Mouse (Mus musculus) limb, embryonic 13.5 days (tissue): ENCODE results near the gene Rraga. TPM values are rescaled to one million over a fixed set of nuclear protein-coding genes. Genes with fewer than 3 reads are reported as not detected.

ENCODE experiments used
- ATAC-seq: fragments of 200-750 bp; cut with Nextera tagmentation; 2 replicates; pipeline ENCODE4 v1.8.0; 2017; ENCODE audit warnings: low read depth, moderate number of reproducible peaks, moderate TSS enrichment; ENCODE audit not compliant: low FRiP score
- H3K27ac ChIP-seq: fragments of 300-500 bp; sonication (generic); 2 replicates; pipeline ENCODE4 v1.5.1; 2015; ENCODE audit warnings: inconsistent platforms, mild to moderate bottlenecking, moderate library complexity
- H3K27me3 ChIP-seq: fragments of 300-500 bp; sonication (generic); 2 replicates; pipeline ENCODE4 v1.6.1; 2015; ENCODE audit warnings: mild to moderate bottlenecking, inconsistent platforms
- H3K36me3 ChIP-seq: fragments of 300-500 bp; sonication (generic); 2 replicates; pipeline ENCODE4 v1.6.1; 2015; ENCODE audit warnings: inconsistent platforms, mild to moderate bottlenecking, moderate library complexity
- H3K4me1 ChIP-seq: fragments of 300-500 bp; sonication (generic); 2 replicates; pipeline ENCODE4 v1.6.1; 2015; ENCODE audit warnings: inconsistent platforms
- H3K4me2 ChIP-seq: fragments of 300-500 bp; sonication (generic); replicated peaks from 2 replicates; pipeline ENCODE4 v1.6.1; 2015; ENCODE audit warnings: inconsistent platforms, mild to moderate bottlenecking, moderate library complexity
- H3K4me3 ChIP-seq: fragments of 300-500 bp; sonication (generic); 2 replicates; pipeline ENCODE4 v1.5.1; 2015; ENCODE audit warnings: moderate library complexity, mild to moderate bottlenecking, inconsistent platforms
- H3K9ac ChIP-seq: fragments of 300-500 bp; sonication (generic); 2 replicates; pipeline ENCODE4 v1.6.1; 2015; ENCODE audit warnings: mild to moderate bottlenecking, inconsistent platforms
- H3K9me3 ChIP-seq: fragments of 300-500 bp; sonication (generic); 2 replicates; pipeline ENCODE4 v1.6.1; 2016; ENCODE audit warnings: inconsistent platforms
- WGBS: fragments of 180-500 bp; shearing (Covaris S2); methylation state at CpG from one replicate; pipeline ENCODE4 v1.1.7; 2015; 5-methylcytosine and 5-hydroxymethylcytosine counted together
- polyA plus RNA-seq: library from polyadenylated mRNA; unstranded; fragments of >200 nt; fragmentation: Nextera tagmentation; extraction: Ambion mirVana; gene quantifications from 2 replicates; pipeline ENCODE4 v1.2.1, GENCODE M21; 2015

The Rraga gene
- polyA plus RNA-seq, 1 experiment from 2014 or later = 86.9 TPM

DNA sequence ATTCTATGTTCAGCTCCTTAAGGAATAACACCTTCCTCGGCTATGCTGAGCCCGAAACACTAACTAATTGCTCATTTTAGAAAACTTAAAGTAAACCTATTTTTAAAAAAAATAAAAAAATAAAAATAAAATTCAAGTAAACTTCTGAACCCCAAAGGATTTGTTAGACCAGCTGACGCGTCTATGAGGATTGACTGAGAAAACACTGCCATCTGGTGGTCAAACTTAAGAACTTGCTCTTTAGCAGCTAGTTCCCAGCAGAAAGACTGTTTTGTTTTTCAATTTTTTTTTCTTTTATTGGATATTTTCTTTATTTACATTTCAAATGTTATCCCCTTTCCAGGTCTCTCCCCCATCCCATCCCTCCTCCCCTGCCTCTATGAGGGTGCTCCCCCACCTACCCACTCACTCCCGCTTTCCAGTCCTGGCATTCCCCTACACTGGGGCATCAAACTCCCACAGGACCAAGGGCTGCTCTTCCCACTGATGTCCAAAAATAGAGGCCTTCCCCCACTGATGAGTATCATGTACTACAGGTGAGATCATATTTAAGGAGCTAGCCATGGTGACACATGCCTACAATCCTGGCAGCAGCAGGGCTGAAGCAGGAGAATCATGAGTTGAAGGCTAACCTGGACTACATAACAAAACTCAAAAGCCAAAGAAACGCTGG, 20.3 kb upstream of the Rraga start:
- 0 out of 2 replicates have a peak, but pooled peaks have one; percentile 32 for ATAC-seq
- 26% methylated on average over 6 of the region's 6 CpGs for WGBS

DNA sequence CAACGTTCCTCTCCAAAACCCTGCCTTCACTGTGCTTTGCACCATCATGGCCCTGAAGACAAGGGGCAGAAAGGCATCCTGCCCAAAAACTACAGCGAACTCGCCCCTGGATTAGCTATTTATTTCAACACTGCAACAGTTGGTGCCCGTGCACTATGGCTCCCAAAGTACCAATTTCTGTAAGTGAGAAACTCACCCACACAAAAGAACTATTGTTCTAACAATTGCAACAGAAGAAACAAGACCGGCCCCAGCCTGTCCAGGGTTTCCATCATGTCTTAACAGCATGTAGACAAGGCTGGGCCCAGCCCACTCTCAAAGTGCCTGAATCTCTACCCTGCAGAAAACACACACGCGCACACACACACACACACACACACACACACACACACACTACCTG, 18.1 kb upstream of the Rraga start:
- Histone ChIP-seq H3K4me3 (no peak overlapping the region), H3K27ac (no peak overlapping the region), H3K4me1 (peaks cover 8% of the 10 kb centered on the region), H3K36me3 (no peaks in the 10 kb centered on the region), H3K27me3 (no peaks in the 10 kb centered on the region), H3K9ac (no peak overlapping the region), H3K9me3 (no peaks in the 10 kb centered on the region), H3K4me2 (no peak overlapping the region)
- ATAC-seq = no peak
- WGBS = 62% methylated on average over 7 of the region's 7 CpGs

More for the DNA sequence above, 20.3 kb upstream of the Rraga start:
- Histone ChIP-seq H3K4me3 (no peak overlapping the region), H3K9me3 (no peaks in the 10 kb centered on the region), H3K4me2 (no peak overlapping the region), H3K27ac (no peak overlapping the region), H3K36me3 (no peaks in the 10 kb centered on the region), H3K27me3 (no peaks in the 10 kb centered on the region), H3K9ac (no peak overlapping the region), H3K4me1 (peaks cover 14% of the 10 kb centered on the region)

DNA sequence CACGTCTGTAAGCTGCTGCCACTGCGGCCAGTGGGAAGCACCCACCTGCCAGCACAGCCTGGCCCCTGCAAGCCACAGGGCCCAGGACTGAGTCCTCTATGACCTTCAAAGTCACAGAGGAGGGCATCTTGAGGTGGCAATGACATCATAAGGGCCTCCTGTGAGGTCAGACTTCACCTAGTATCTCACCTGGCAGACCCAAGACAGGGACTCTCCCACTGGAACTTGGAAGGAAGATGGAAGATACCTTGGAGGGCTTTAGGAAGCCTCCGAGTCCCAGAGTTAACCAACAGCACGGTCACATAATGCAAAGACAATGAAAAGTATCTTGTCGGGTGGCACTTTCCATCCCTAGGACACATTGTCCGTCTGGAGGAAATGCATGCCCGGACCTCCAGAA, 17.2 kb upstream of the Rraga start, which contains the start of gene Saxo1:
TSS of gene Saxo1 (minus strand) at position 101 of the 400 bp plus-strand sequence.
- H3K27me3 ChIP-seq = no peaks in the 10 kb centered on the region
- H3K4me2 ChIP-seq = no peak within 1 kb of the TSS
- peaks cover 8% of the 10 kb centered on the region for H3K4me1 ChIP-seq
- WGBS = 91% methylated on average over 7 of the region's 7 CpGs
- ATAC-seq = no peak
- H3K4me3 ChIP-seq = no peak within 1 kb of the TSS
- H3K36me3 ChIP-seq = no peaks in the 10 kb centered on the region
- H3K9ac ChIP-seq = no peak within 1 kb of the TSS
- H3K9me3 ChIP-seq = no peaks in the 10 kb centered on the region
- no peak within 1 kb of the TSS for H3K27ac ChIP-seq

DNA sequence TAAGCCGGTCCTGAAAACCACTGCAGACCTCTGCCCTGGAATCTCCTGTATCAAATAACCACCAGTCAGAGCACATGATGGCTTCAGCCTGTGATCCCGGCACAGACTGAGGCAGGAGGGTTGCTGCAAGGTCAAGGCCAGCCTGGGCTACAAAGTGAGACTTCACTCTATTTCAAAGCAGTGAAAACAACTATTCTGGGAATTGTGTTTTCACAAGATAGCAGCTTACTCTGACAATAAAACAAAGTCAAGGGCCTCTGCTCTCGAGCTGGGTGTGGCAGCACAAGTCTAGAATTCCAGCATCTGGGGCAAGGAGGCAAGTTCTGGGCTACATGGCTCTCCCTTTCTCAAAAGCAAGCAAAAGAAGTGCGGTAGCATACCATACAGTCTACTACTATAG, 16.5 kb upstream of the Rraga start:
- WGBS = 68% methylated on average over 4 of the region's 4 CpGs
- no peak for ATAC-seq
- no peaks in the 10 kb centered on the region for H3K9me3 ChIP-seq
- H3K36me3 ChIP-seq = no peaks in the 10 kb centered on the region
- H3K27ac ChIP-seq = no peak overlapping the region
- H3K4me3 ChIP-seq = no peak overlapping the region
- no peaks in the 10 kb centered on the region for H3K27me3 ChIP-seq
- H3K4me2 ChIP-seq = no peak overlapping the region
- no peak overlapping the region for H3K9ac ChIP-seq
- peaks cover 8% of the 10 kb centered on the region for H3K4me1 ChIP-seq

DNA sequence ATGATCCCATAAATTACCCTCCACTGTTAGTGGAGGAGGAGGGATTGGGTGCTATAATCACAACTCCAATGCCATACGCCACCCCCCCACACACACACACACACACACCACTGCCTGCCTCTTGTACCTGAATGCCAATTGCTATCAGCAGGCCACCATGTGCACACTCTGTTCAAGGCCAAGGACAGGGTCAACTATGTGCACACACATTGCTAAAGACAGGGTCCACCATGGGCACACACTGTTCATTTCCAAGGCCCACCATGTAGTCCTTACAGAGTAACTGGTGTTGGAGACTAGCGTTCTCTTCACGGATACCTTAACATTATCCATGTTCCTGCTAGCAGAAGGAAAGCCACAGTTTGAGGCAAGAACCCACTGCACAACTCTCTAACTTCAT, 14.4 kb upstream of the Rraga start:
- Histone ChIP-seq H3K27me3 (no peaks in the 10 kb centered on the region), H3K4me3 (no peak overlapping the region), H3K4me2 (no peak overlapping the region), H3K9ac (no peak overlapping the region), H3K27ac (no peak overlapping the region), H3K9me3 (no peaks in the 10 kb centered on the region), H3K4me1 (peaks cover 5% of the 10 kb centered on the region), H3K36me3 (no peaks in the 10 kb centered on the region)
- no peak for ATAC-seq
- 90% methylated on average over 3 of the region's 3 CpGs for WGBS

DNA sequence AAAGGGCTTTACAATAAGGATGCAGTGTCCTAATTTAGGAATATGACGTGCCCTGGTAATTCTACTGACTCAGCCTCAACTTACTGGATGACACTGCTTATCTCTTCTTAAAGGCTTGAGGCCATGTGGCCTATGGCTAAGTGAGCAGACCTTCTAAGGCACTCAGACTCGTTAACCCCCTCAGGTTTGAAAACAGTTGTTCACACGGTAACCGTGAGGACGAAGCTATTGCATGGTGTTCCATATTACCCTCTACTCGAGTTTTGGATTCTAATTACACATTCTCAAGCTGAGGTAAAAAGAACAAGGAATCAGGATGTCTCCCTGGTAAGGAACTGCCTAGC, 557 bp upstream of the Rraga start:
- H3K9ac ChIP-seq = peak overlapping the region; percentile 92
- H3K36me3 ChIP-seq = peaks cover 17% of the 10 kb centered on the region
- H3K4me1 ChIP-seq = peaks cover 20% of the 10 kb centered on the region
- peak overlapping the region; percentile 92 for H3K4me2 ChIP-seq
- no peaks in the 10 kb centered on the region for H3K9me3 ChIP-seq
- peak overlapping the region; percentile 81 for H3K4me3 ChIP-seq
- H3K27ac ChIP-seq = peak overlapping the region; percentile 97
- whole genome bisulfite sequencing = 17% methylated on average over 6 of the region's 6 CpGs
- ATAC-seq = peak; percentile 10
- H3K27me3 ChIP-seq = no peaks in the 10 kb centered on the region

DNA sequence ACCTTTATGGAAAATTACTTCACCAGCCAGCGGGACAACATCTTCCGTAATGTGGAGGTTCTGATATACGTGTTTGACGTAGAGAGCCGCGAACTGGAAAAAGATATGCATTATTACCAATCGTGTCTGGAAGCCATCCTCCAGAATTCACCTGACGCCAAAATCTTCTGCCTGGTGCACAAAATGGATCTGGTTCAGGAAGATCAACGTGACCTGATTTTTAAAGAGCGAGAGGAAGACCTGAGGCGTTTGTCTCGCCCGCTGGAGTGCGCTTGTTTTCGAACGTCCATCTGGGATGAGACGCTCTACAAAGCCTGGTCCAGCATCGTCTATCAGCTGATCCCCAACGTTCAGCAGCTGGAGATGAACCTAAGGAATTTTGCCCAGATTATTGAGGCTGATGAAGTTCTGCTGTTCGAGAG, 663 bp downstream of the Rraga start:
- Histone ChIP-seq H3K27ac (peak overlapping the region; percentile 97), H3K27me3 (no peaks in the 10 kb centered on the region), H3K4me2 (peak overlapping the region; percentile 92), H3K4me3 (peak overlapping the region; percentile 81), H3K4me1 (peaks cover 20% of the 10 kb centered on the region), H3K9me3 (no peaks in the 10 kb centered on the region), H3K36me3 (peaks cover 28% of the 10 kb centered on the region), H3K9ac (peak overlapping the region; percentile 92)
- under 1% methylated on average over 20 of the region's 20 CpGs for WGBS
- ATAC-seq = no peak

DNA sequence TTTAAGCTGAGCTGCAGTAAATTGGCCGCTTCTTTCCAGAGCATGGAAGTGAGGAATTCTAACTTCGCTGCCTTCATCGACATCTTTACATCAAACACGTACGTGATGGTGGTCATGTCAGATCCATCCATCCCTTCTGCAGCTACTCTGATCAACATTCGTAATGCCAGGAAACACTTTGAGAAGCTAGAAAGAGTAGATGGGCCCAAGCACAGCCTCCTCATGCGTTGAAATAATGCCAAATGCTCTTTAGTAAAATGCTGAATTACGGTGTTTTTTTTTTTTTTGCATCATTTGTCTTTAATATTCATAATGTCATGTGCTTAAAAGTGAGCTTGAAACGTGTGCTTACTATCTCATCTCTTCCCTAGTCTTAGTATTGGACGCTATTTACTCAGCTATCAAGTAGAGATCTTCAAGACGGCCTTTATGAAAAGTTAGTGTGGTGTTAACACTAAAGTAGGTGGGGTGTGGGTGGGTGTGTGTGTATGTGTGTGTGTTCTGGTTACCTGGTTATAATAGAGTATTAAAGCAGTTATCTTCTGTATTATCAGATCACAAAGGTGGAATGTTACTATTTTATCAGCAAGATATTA, 1.3 kb downstream of the Rraga start:
- Histone ChIP-seq H3K27me3 (no peaks in the 10 kb centered on the region), H3K4me3 (peak overlapping the region; percentile 81), H3K4me1 (peaks cover 20% of the 10 kb centered on the region), H3K9me3 (no peaks in the 10 kb centered on the region), H3K4me2 (peak overlapping the region; percentile 92), H3K27ac (0 out of 2 replicates have a peak overlapping the region, but pooled peaks have one; percentile 97), H3K36me3 (peaks cover 28% of the 10 kb centered on the region), H3K9ac (peak overlapping the region; percentile 92)
- WGBS = 12% methylated on average over 11 of the region's 11 CpGs
- ATAC-seq = no peak

DNA sequence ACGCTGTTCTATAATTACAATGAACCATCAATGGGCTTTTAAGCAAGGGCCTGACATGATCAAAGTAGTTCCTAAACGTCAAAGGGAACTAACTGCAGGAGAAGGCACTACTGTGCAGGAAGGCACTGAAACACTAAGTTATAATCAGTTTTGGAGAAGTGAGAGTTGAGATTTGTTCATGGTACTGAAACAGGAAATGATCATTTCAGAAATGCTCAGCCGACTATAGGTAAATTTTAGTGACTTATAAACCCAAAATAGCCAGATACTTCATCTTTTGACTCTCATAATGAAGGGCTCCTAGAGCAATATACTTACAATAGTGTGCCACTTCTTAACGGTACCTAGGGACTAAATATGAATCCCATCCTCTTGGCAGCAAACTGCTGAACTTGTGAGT, 4.6 kb downstream of the Rraga start:
- H3K9me3 ChIP-seq = no peaks in the 10 kb centered on the region
- no peaks in the 10 kb centered on the region for H3K27me3 ChIP-seq
- WGBS = 63% methylated on average over 4 of the region's 4 CpGs
- H3K4me2 ChIP-seq = no peak overlapping the region
- H3K36me3 ChIP-seq = peaks cover 55% of the 10 kb centered on the region
- no peak for ATAC-seq
- H3K4me1 ChIP-seq = peaks cover 17% of the 10 kb centered on the region
- no peak overlapping the region for H3K27ac ChIP-seq
- no peak overlapping the region for H3K9ac ChIP-seq
- no peak overlapping the region for H3K4me3 ChIP-seq

DNA sequence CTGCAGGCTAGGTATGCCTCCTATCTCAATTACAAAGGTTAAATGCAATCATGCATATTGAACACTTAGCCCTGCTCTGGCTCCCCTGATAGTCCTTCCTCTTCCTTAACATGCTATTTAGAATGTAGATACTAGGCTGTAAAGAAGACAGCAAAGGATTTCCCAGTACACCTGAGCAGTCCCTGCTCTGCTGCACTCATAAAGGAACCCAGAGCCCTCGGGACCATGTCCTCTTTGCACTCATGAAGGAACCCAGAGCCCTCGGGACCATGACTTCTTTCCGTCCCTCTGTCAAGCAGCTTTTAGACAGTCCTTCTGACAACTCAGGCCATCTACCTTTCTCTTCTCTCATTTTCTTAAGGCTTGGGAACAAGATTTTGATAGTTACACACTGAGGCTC, 5.1 kb downstream of the Rraga start:
- Histone ChIP-seq H3K4me3 (no peak overlapping the region), H3K27me3 (no peaks in the 10 kb centered on the region), H3K4me2 (no peak overlapping the region), H3K36me3 (peaks cover 60% of the 10 kb centered on the region), H3K4me1 (peaks cover 16% of the 10 kb centered on the region), H3K9me3 (no peaks in the 10 kb centered on the region), H3K9ac (no peak overlapping the region), H3K27ac (no peak overlapping the region)
- WGBS = 84% methylated on average over 3 of the region's 3 CpGs
- ATAC-seq = no peak

DNA sequence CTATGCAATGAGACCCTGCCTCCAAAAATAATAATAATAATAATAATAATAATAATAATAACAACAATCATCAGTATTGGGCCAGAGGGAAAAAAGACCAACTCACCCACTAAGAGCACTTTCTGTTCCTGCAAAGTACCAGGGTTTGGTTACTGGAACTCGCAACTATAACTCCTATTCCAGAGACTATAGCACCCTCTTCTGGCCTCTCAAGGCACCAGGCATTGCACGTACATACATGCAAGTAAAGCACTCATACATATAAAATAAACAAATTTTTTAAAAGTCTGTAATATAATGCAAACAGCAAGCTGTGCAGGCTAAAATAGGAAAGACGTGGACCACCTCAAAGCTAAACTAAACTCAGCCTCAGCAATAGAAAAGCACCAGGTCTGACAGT, 12.8 kb downstream of the Rraga start:
- no peak overlapping the region for H3K4me2 ChIP-seq
- peaks cover 71% of the 10 kb centered on the region for H3K36me3 ChIP-seq
- no peaks in the 10 kb centered on the region for H3K27me3 ChIP-seq
- H3K4me3 ChIP-seq = no peak overlapping the region
- no peaks in the 10 kb centered on the region for H3K9me3 ChIP-seq
- no peaks in the 10 kb centered on the region for H3K4me1 ChIP-seq
- 88% methylated on average over 3 of the region's 3 CpGs for WGBS
- no peak overlapping the region for H3K9ac ChIP-seq
- H3K27ac ChIP-seq = no peak overlapping the region
- no peak for ATAC-seq

DNA sequence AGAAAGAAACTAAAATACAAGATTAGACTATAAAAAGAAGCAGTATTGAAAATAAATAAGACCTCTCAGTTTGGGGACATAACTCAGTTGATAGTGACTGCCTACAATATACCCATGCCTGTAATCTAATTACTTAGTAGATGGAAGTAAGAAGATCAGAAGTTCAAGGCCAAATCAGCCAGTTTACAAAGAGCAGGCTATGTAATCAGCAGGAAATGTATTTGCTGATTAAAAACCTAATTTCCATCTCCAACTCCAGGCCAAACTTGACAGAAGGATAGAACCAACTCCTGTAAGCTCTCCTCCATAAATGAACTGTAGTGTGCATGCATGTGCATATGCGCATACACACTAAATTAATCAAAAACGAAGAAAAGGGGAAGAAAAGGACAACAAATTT, 15.8 kb downstream of the Rraga start:
- no peaks in the 10 kb centered on the region for H3K9me3 ChIP-seq
- H3K9ac ChIP-seq = no peak overlapping the region
- peaks cover 53% of the 10 kb centered on the region for H3K36me3 ChIP-seq
- no peak overlapping the region for H3K27ac ChIP-seq
- WGBS = 92% methylated on average over 2 of the region's 2 CpGs
- no peak overlapping the region for H3K4me3 ChIP-seq
- ATAC-seq = no peak
- no peaks in the 10 kb centered on the region for H3K27me3 ChIP-seq
- no peak overlapping the region for H3K4me2 ChIP-seq
- no peaks in the 10 kb centered on the region for H3K4me1 ChIP-seq
